In the genomic region with DNA sequence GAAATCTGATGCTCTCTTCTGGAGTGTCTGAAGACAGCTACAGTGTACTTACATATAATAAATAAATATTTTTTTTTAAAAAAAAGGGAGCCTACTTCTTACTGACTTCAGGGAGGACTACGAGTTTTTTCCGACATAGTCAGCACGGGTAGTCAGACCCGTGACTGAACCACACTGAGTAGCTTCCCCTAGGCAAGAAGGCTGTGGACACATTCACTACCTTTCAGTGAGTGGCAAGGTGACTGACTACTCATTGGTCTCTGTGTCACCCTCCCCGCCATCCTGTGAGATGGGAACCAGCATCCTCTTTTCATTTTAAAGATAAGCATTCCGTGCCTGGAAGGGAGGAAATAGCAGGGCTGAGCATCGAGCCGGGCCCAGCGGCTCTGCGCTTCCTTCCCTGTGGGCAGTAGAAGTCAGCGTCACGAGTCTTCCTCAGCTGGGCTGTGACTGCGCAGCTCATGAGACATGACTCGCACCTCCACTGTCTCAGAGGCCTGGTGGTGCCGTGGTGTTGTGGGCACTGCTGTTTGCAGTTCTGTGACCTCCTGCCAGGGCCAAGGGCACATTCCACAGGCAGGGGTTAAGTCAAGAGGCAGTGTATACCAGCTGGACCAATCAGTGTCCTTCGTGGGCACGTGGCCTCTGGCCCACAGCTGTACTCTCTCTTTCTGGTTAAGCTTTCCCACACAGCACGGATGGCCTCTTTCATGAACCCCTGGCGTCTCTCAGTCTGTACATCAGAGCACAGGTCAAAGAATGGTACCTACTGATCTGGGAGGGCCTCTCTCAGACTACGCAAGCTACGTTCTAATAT, we compare ENCODE assay signal across 10 mouse cellular contexts. TPM values are rescaled to one million over a fixed set of nuclear protein-coding genes. Genes with fewer than 3 reads are reported as not detected.
DNase-seq lines count a peak whose midpoint lies in the region; ATAC-seq and TF ChIP-seq lines count a peak whose summit lies in the region.
"Had no signal": no experiment of that assay in that cellular context is flagged by ENCODE, and none has a peak within 500 bp of the region (broad histone marks: within the 10 kb centered on the region; RNA-seq: fewer than 3 reads in every experiment).

No protein-coding gene starts in this region.

- H3K4me2 ChIP-seq in lung, embryonic 16.5 days (ENCODE audit: low read depth, low read length), result no peak overlapping the region
- H3K4me2 ChIP-seq in stomach, postnatal 0 days (replicated peaks; ENCODE audit: low read depth), result no peak overlapping the region
- H3K4me2 ChIP-seq: embryonic facial prominence, embryonic 15.5 days; limb, embryonic 15.5 days had no signal

- no peak overlapping the region for H3K4me3 ChIP-seq in heart, adult 2 months
- no peak overlapping the region for H3K4me3 ChIP-seq in lung, embryonic 16.5 days (ENCODE audit: low read length)
- H3K4me3 ChIP-seq in stomach, postnatal 0 days (ENCODE audit: low read depth, low read length), result no peak overlapping the region
- H3K4me3 ChIP-seq: embryonic facial prominence, embryonic 15.5 days; limb, embryonic 15.5 days had no signal

- no peak for TF ChIP-seq POLR2A in heart, adult 2 months (IDR thresholded peaks at IDR 0.05; ENCODE audit: insufficient read depth, low read depth, low read length)

- H3K79me2 ChIP-seq in heart, adult 2 months (replicated peaks; ENCODE audit: control insufficient read depth, insufficient read depth, low read length), result no peaks in the 10 kb centered on the region

- TF ChIP-seq EP300 in heart, adult 2 months (IDR thresholded peaks at IDR 0.05; ENCODE audit: insufficient read depth, low read depth, low read length), result 0 out of 2 replicates have a peak, but pooled peaks have one; percentile 6
- TF ChIP-seq EP300 in stomach, postnatal 0 days (optimal IDR thresholded peaks at IDR 0.05), result no peak

- no peaks in the 10 kb centered on the region for H3K9me3 ChIP-seq in lung, embryonic 16.5 days (ENCODE audit: control insufficient read depth, low read length)
- no peaks in the 10 kb centered on the region for H3K9me3 ChIP-seq in stomach, postnatal 0 days (ENCODE audit: control insufficient read depth, low read length)
- H3K9me3 ChIP-seq: embryonic facial prominence, embryonic 15.5 days; limb, embryonic 15.5 days had no signal

- 37% methylated on average over 21 of the region's 21 CpGs for WGBS in heart, adult 2 months
- WGBS in lung, embryonic 16.5 days, result 48% methylated on average over 21 of the region's 21 CpGs
- 63% methylated on average over 21 of the region's 21 CpGs for WGBS in stomach, postnatal 0 days

- H3K4me1 ChIP-seq in heart, adult 2 months (ENCODE audit: control insufficient read depth, insufficient read depth, low read length), result peaks cover 3% of the 10 kb centered on the region
- peaks cover 6% of the 10 kb centered on the region for H3K4me1 ChIP-seq in lung, embryonic 16.5 days (replicated peaks; ENCODE audit: control insufficient read depth, insufficient read depth, low read length)
- no peaks in the 10 kb centered on the region for H3K4me1 ChIP-seq in stomach, postnatal 0 days (replicated peaks; ENCODE audit: control insufficient read depth, insufficient read depth)
- H3K4me1 ChIP-seq: embryonic facial prominence, embryonic 15.5 days; limb, embryonic 15.5 days had no signal

- no peaks in the 10 kb centered on the region for H3K27me3 ChIP-seq in heart, adult 2 months (ENCODE audit: control insufficient read depth, insufficient read depth, low read length)
- H3K27me3 ChIP-seq in lung, embryonic 16.5 days (ENCODE audit: control insufficient read depth, insufficient read depth, low read depth, low read length), result no peaks in the 10 kb centered on the region
- H3K27me3 ChIP-seq in stomach, postnatal 0 days (ENCODE audit: control insufficient read depth, insufficient read depth, low read length), result no peaks in the 10 kb centered on the region
- H3K27me3 ChIP-seq: embryonic facial prominence, embryonic 15.5 days; limb, embryonic 15.5 days had no signal

- no peaks in the 10 kb centered on the region for H3K36me3 ChIP-seq in heart, adult 2 months (ENCODE audit: control insufficient read depth, insufficient read depth, low read length)
- no peaks in the 10 kb centered on the region for H3K36me3 ChIP-seq in lung, embryonic 16.5 days (ENCODE audit: control insufficient read depth, insufficient read depth, low read length)
- H3K36me3 ChIP-seq in stomach, postnatal 0 days (ENCODE audit: control insufficient read depth, insufficient read depth, low read length), result no peaks in the 10 kb centered on the region
- H3K36me3 ChIP-seq: embryonic facial prominence, embryonic 15.5 days; limb, embryonic 15.5 days had no signal

- intact Hi-C loops in heart, adult 2 months (cut with DNase I), result no loop called here

- no peak overlapping the region for H3K9ac ChIP-seq in heart, adult 2 months (ENCODE audit: low read depth, low read length)
- no peak overlapping the region; the same call in 1 of the 2 replicates for H3K9ac ChIP-seq in lung, embryonic 16.5 days (ENCODE audit: low read length)
- H3K9ac ChIP-seq in stomach, postnatal 0 days (ENCODE audit: low read length), result no peak overlapping the region
- H3K9ac ChIP-seq: embryonic facial prominence, embryonic 15.5 days; limb, embryonic 15.5 days had no signal

- peak overlapping the region; percentile 26 for H3K27ac ChIP-seq in heart, adult 2 months
- no peak overlapping the region for H3K27ac ChIP-seq in lung, embryonic 16.5 days (ENCODE audit: low read length)
- H3K27ac ChIP-seq in stomach, postnatal 0 days (replicated peaks), result no peak overlapping the region
- H3K27ac ChIP-seq: embryonic facial prominence, embryonic 15.5 days; limb, embryonic 15.5 days had no signal

- no peak for TF ChIP-seq CTCF in heart, adult 2 months (IDR thresholded peaks at IDR 0.05)
- TF ChIP-seq CTCF in stomach, postnatal 0 days (IDR thresholded peaks at IDR 0.05; ENCODE audit: low read depth), result no peak

- 0 out of 2 replicates have a peak, but pooled peaks have one; percentile 38 for ATAC-seq in lung, embryonic 16.5 days (ENCODE audit: low read depth)
- peak; percentile 29; the same call in 1 of the 2 replicates for ATAC-seq in stomach, postnatal 0 days (ENCODE audit: low FRiP score, low TSS enrichment)

- DNase-seq in embryo, embryonic 10 days (ENCODE audit: low spot score), result peak; percentile 29
- no peak for DNase-seq in embryo, embryonic 9.5 days (ENCODE audit: extremely low spot score)
- DNase-seq in 3134 (ENCODE audit: extremely low read depth, insufficient read length, low spot score), result peak; percentile 16
- DNase-seq in heart, adult 2 months, result peak in 1 of 2 experiments; percentile 71
- no peak for DNase-seq in stomach, postnatal 0 days (ENCODE audit: low spot score)
- no peak for DNase-seq in retina, embryonic 14.5 days (ENCODE audit: low spot score)
- DNase-seq in layer of hippocampus, adult 9-10 months (ENCODE audit: low spot score), result no peak

RNA-seq across cellular contexts. Expression of a gene that starts 45.7 kb away (rescaled TPM):
- 1 to 10 TPM; 1.3 to 2.0 TPM for total RNA-seq in heart, adult 2 months (2021)
- 1.9 and 2.0 TPM in 2 replicates for polyA plus RNA-seq in heart, adult 2 months (2012; rRNA removed)
- polyA plus RNA-seq in lung, embryonic 16.5 days (2015; fragmentation: Nextera tagmentation; extraction: Ambion mirVana), result 3.1 and 4.1 TPM in 2 replicates
- 1.6 and 1.9 TPM in 2 replicates for polyA plus RNA-seq in stomach, postnatal 0 days (2015; fragmentation: Nextera tagmentation; extraction: Ambion mirVana)

Comparison
In these comparisons a context has a peak if more than half of its experiments do, and no peak if none do; other contexts are left out.
1. DNase-seq: peak in embryo, embryonic 10 days (single experiment) and 3134 (single experiment); none in embryo, embryonic 9.5 days (single experiment), stomach, postnatal 0 days (single experiment), retina, embryonic 14.5 days (single experiment) and layer of hippocampus, adult 9-10 months (single experiment).